Mouse (Mus musculus): ENCODE results near the gene Agbl2. TPM values are rescaled to one million over a fixed set of nuclear protein-coding genes. Genes with fewer than 3 reads are reported as not detected.
A peak's percentile ranks its signal among the peaks of the same experiment; 100 is the strongest.

Gene Agbl2
- polyA plus RNA-seq, 1 experiment from 2014 or later: 0.85 TPM

- Histone ChIP-seq H3K4me1 (ENCODE audit: control insufficient read depth, insufficient read depth, low read length) (peaks cover 11% of the 10 kb centered on the region; the same call in 1 of the 2 replicates), H3K27ac (ENCODE audit: low read depth, low read length) (peak overlapping the region; percentile 35; the same call in 1 of the 2 replicates), H3K9ac (ENCODE audit: low read length) (peak overlapping the region; percentile 83), H3K4me3 (ENCODE audit: low read depth, low read length) (peak overlapping the region; percentile 73), H3K4me2 (peak overlapping the region; percentile 59), H3K9me3 (ENCODE audit: control insufficient read depth, low read length) (no peaks in the 10 kb centered on the region), H3K36me3 (ENCODE audit: control insufficient read depth, insufficient read depth, low read length) (peaks cover 10% of the 10 kb centered on the region), H3K27me3 (ENCODE audit: control insufficient read depth, insufficient read depth, low read length) (no peaks in the 10 kb centered on the region)
- DNase-seq (ENCODE audit: low spot score, missing footprints) (no peak), ATAC-seq (ENCODE audit: low FRiP score) (no peak; the same call in 1 of the 2 replicates)
- WGBS: 3% methylated on average over 8 of the region's 8 CpGs
Measured at GRCm38 (mm10) chr2:90846597-90846954, 64.0 kb downstream of the Agbl2 start.

GRCm38 (mm10) chr2:90846955-90847680, 64.6 kb downstream of the Agbl2 start, which contains the start of gene Mtch2:
TSS of gene Mtch2 (plus strand) at chr2:90847155.
- Histone ChIP-seq H3K27me3 (ENCODE audit: control insufficient read depth, insufficient read depth, low read length) (no peaks in the 10 kb centered on the region), H3K9me3 (ENCODE audit: control insufficient read depth, low read length) (no peaks in the 10 kb centered on the region), H3K27ac (ENCODE audit: low read depth, low read length) (peak within 1 kb of the TSS; percentile 60; the same call in 1 of the 2 replicates), H3K4me1 (ENCODE audit: control insufficient read depth, insufficient read depth, low read length) (peaks cover 11% of the 10 kb centered on the region; the same call in 1 of the 2 replicates), H3K4me3 (ENCODE audit: low read depth, low read length) (peak within 1 kb of the TSS; percentile 73), H3K36me3 (ENCODE audit: control insufficient read depth, insufficient read depth, low read length) (peaks cover 10% of the 10 kb centered on the region), H3K9ac (ENCODE audit: low read length) (peak within 1 kb of the TSS; percentile 83), H3K4me2 (peak within 1 kb of the TSS; percentile 59)
- DNase-seq (ENCODE audit: low spot score, missing footprints) (peak; percentile 100), ATAC-seq (ENCODE audit: low FRiP score) (peak; percentile 99)
- 0% methylated on average over 63 of the region's 67 CpGs for WGBS

GRCm38 (mm10) chr2:90847681-90848050, 65.1 kb downstream of the Agbl2 start:
- 2% methylated on average over 13 of the region's 13 CpGs for WGBS
- H3K36me3 ChIP-seq (ENCODE audit: control insufficient read depth, insufficient read depth, low read length): peaks cover 10% of the 10 kb centered on the region
- H3K27ac ChIP-seq (ENCODE audit: low read depth, low read length): peak overlapping the region; percentile 60; the same call in 1 of the 2 replicates
- no peaks in the 10 kb centered on the region for H3K9me3 ChIP-seq (ENCODE audit: control insufficient read depth, low read length)
- DNase-seq (ENCODE audit: low spot score, missing footprints) (peak; percentile 96), ATAC-seq (ENCODE audit: low FRiP score) (no peak)
- H3K4me3 ChIP-seq (ENCODE audit: low read depth, low read length): peak overlapping the region; percentile 73
- no peaks in the 10 kb centered on the region for H3K27me3 ChIP-seq (ENCODE audit: control insufficient read depth, insufficient read depth, low read length)
- peak overlapping the region; percentile 56 for H3K4me2 ChIP-seq
- H3K9ac ChIP-seq (ENCODE audit: low read length): peak overlapping the region; percentile 83
- H3K4me1 ChIP-seq (ENCODE audit: control insufficient read depth, insufficient read depth, low read length): peaks cover 11% of the 10 kb centered on the region; the same call in 1 of the 2 replicates

- Histone ChIP-seq H3K9ac (ENCODE audit: low read length) (no peak overlapping the region; the same call in 1 of the 2 replicates), H3K4me2 (peak overlapping the region; percentile 56), H3K27me3 (ENCODE audit: control insufficient read depth, insufficient read depth, low read length) (no peaks in the 10 kb centered on the region), H3K9me3 (ENCODE audit: control insufficient read depth, low read length) (no peaks in the 10 kb centered on the region), H3K27ac (ENCODE audit: low read depth, low read length) (no peak overlapping the region), H3K4me1 (ENCODE audit: control insufficient read depth, insufficient read depth, low read length) (peaks cover 11% of the 10 kb centered on the region; the same call in 1 of the 2 replicates), H3K4me3 (ENCODE audit: low read depth, low read length) (peak overlapping the region; percentile 73), H3K36me3 (ENCODE audit: control insufficient read depth, insufficient read depth, low read length) (peaks cover 10% of the 10 kb centered on the region)
- ATAC-seq (ENCODE audit: low FRiP score) (no peak), DNase-seq (ENCODE audit: low spot score, missing footprints) (no peak)
- WGBS: 91% methylated on average over 5 of the region's 5 CpGs
Measured at GRCm38 (mm10) chr2:90848331-90848730, 65.8 kb downstream of the Agbl2 start.

DNA sequence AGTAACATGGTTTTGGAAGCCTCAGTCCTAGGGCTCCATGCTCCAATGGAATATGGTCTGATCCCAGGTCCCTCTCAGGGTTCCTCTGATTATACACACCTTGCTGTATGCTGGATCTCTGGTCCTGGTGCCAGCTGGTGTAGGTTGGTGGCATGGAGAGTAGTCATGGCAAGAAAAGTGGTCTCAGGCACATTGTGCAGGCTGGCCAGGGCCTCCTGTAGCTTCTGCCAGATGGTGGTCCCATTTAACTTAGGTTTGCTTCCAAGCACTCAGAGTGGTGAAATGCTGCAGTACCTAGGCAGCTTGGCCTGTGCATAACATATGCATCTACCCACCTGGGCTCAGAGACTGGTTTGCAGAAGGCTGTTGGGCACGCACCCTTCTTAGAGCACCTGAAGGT, 67.9 kb downstream of the Agbl2 start:
- 100% methylated on average over 1 of the region's 1 CpGs for WGBS
- H3K9me3 ChIP-seq (ENCODE audit: control insufficient read depth, low read length): no peaks in the 10 kb centered on the region
- H3K36me3 ChIP-seq (ENCODE audit: control insufficient read depth, insufficient read depth, low read length): peaks cover 10% of the 10 kb centered on the region
- peaks cover 11% of the 10 kb centered on the region; the same call in 1 of the 2 replicates for H3K4me1 ChIP-seq (ENCODE audit: control insufficient read depth, insufficient read depth, low read length)
- no peak for DNase-seq (ENCODE audit: low spot score, missing footprints)
- no peak overlapping the region for H3K4me3 ChIP-seq (ENCODE audit: low read depth, low read length)
- ATAC-seq (ENCODE audit: low FRiP score): no peak
- no peak overlapping the region for H3K27ac ChIP-seq (ENCODE audit: low read depth, low read length)
- no peak overlapping the region for H3K4me2 ChIP-seq
- no peak overlapping the region for H3K9ac ChIP-seq (ENCODE audit: low read length)
- no peaks in the 10 kb centered on the region for H3K27me3 ChIP-seq (ENCODE audit: control insufficient read depth, insufficient read depth, low read length)

- H3K27me3 ChIP-seq (ENCODE audit: control insufficient read depth, insufficient read depth, low read length): no peaks in the 10 kb centered on the region
- no peak overlapping the region for H3K4me2 ChIP-seq
- peak; percentile 68 for DNase-seq (ENCODE audit: low spot score, missing footprints)
- H3K9ac ChIP-seq (ENCODE audit: low read length): no peak overlapping the region
- H3K27ac ChIP-seq (ENCODE audit: low read depth, low read length): no peak overlapping the region
- H3K4me1 ChIP-seq (ENCODE audit: control insufficient read depth, insufficient read depth, low read length): no peaks in the 10 kb centered on the region
- H3K4me3 ChIP-seq (ENCODE audit: low read depth, low read length): no peak overlapping the region
- WGBS: 96% methylated on average over 2 of the region's 2 CpGs
- no peaks in the 10 kb centered on the region for H3K9me3 ChIP-seq (ENCODE audit: control insufficient read depth, low read length)
- ATAC-seq (ENCODE audit: low FRiP score): no peak
- H3K36me3 ChIP-seq (ENCODE audit: control insufficient read depth, insufficient read depth, low read length): peaks cover 16% of the 10 kb centered on the region
Measured at GRCm38 (mm10) chr2:90861486-90861885, 79.0 kb downstream of the Agbl2 start.

- DNase-seq (ENCODE audit: low spot score, missing footprints): no peak
- H3K4me2 ChIP-seq: no peak overlapping the region
- peaks cover 13% of the 10 kb centered on the region for H3K36me3 ChIP-seq (ENCODE audit: control insufficient read depth, insufficient read depth, low read length)
- 0 out of 2 replicates have a peak, but pooled peaks have one; percentile 61 for ATAC-seq (ENCODE audit: low FRiP score)
- H3K27me3 ChIP-seq (ENCODE audit: control insufficient read depth, insufficient read depth, low read length): no peaks in the 10 kb centered on the region
- no peaks in the 10 kb centered on the region for H3K9me3 ChIP-seq (ENCODE audit: control insufficient read depth, low read length)
- no peak overlapping the region for H3K4me3 ChIP-seq (ENCODE audit: low read depth, low read length)
- no peak overlapping the region for H3K27ac ChIP-seq (ENCODE audit: low read depth, low read length)
- H3K4me1 ChIP-seq (ENCODE audit: control insufficient read depth, insufficient read depth, low read length): no peaks in the 10 kb centered on the region
- H3K9ac ChIP-seq (ENCODE audit: low read length): no peak overlapping the region
Measured at GRCm38 (mm10) chr2:90864184-90864583, 81.7 kb downstream of the Agbl2 start.

DNA sequence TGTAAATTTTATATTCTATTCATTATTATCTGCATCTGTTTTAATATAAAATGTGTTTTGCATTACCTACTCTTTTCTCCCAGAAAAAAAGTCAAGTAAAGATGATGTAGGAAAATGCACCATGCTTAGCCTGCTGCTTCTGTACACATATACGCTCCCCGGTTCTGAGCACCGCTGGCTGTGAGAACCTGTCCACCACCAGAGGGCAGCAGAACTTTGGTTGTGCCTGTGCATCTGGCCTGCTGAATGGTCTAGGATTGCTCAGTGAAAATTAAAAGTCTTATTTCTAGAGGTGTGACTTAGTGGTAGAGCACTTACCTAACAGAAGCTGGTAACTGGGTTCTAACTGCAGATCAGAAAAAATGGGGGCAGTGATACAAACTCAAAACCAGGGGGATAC, 84.0 kb downstream of the Agbl2 start:
- peak; percentile 94 for DNase-seq (ENCODE audit: low spot score, missing footprints)
- Histone ChIP-seq H3K27me3 (ENCODE audit: control insufficient read depth, insufficient read depth, low read length) (no peaks in the 10 kb centered on the region), H3K9ac (ENCODE audit: low read length) (no peak overlapping the region), H3K36me3 (ENCODE audit: control insufficient read depth, insufficient read depth, low read length) (peaks cover 6% of the 10 kb centered on the region; the same call in 1 of the 2 replicates), H3K4me2 (no peak overlapping the region), H3K27ac (ENCODE audit: low read depth, low read length) (no peak overlapping the region), H3K4me1 (ENCODE audit: control insufficient read depth, insufficient read depth, low read length) (no peaks in the 10 kb centered on the region), H3K9me3 (ENCODE audit: control insufficient read depth, low read length) (no peaks in the 10 kb centered on the region), H3K4me3 (ENCODE audit: low read depth, low read length) (no peak overlapping the region)
- WGBS: 27% methylated on average over 3 of the region's 3 CpGs
- ATAC-seq (ENCODE audit: low FRiP score): peak; percentile 88

- WGBS: 61% methylated on average over 4 of the region's 4 CpGs
- peak overlapping the region; percentile 30; the same call in 1 of the 2 replicates for H3K27ac ChIP-seq (ENCODE audit: low read depth, low read length)
- H3K4me1 ChIP-seq (ENCODE audit: control insufficient read depth, insufficient read depth, low read length): no peaks in the 10 kb centered on the region
- H3K27me3 ChIP-seq (ENCODE audit: control insufficient read depth, insufficient read depth, low read length): no peaks in the 10 kb centered on the region
- no peak overlapping the region for H3K4me3 ChIP-seq (ENCODE audit: low read depth, low read length)
- H3K9ac ChIP-seq (ENCODE audit: low read length): no peak overlapping the region; the same call in 1 of the 2 replicates
- peaks cover 4% of the 10 kb centered on the region; the same call in 1 of the 2 replicates for H3K36me3 ChIP-seq (ENCODE audit: control insufficient read depth, insufficient read depth, low read length)
- no peak overlapping the region for H3K4me2 ChIP-seq
- DNase-seq (ENCODE audit: low spot score, missing footprints) (no peak), ATAC-seq (ENCODE audit: low FRiP score) (no peak)
- no peaks in the 10 kb centered on the region for H3K9me3 ChIP-seq (ENCODE audit: control insufficient read depth, low read length)
Measured at GRCm38 (mm10) chr2:90870136-90870601, 87.6 kb downstream of the Agbl2 start.
